Mouse (Mus musculus): Measurements from ENCODE around the gene Ube2l3. TPM values are rescaled to one million over a fixed set of nuclear protein-coding genes. Genes with fewer than 3 reads are reported as not detected.
A peak's percentile ranks its signal among the peaks of the same experiment; 100 is the strongest.

The Ube2l3 gene
- polyA plus RNA-seq, 1 experiment = 173 TPM

DNA sequence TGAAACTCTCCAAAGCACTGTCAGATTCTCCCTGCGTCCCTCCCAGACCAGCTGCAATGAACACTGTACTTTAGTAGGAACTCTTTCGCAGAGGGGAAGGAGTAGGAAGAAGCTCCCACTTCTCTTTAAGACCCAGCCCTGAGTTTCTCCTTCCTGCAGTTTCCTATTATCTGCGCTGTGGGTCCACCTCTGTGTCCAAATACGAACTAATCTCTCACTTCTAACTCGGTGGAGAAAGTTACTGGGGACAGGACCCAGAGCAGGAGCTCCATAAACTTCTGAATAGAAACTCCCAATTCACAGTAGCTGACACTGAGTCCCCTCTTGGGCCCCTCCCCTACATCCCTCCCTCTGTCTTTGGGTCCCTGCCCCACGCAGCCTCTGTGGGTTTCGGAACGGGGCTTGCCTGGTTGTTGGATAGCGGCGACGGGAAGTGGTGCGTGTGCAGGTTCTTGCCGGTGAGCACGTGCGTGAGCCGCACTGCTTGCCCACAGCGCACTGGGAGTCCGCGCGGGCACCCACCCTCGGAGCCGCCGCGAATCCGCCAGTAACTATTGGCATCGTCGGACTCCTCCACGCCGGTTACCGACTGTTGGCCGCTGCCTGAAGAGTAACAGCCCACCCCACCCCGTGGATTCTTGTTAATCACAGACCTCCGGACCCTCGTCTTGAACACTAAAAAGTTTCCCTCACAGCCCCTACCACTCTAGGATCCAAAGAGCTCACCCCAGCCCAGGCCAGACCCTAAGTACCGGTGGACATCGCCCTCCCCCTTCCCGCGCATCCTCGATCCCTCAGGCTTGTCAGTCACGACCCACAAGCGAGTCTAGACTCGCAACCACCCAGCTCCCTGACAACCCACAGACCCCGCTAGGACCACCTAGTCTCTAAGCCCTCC is 71.0 kb downstream of the Ube2l3 start:
- no peak for TF ChIP-seq CTCF (IDR thresholded peaks at IDR 0.05; ENCODE audit: borderline replicate concordance, insufficient read depth, low read length)
- no peak for TF ChIP-seq POLR2A (IDR thresholded peaks at IDR 0.05; ENCODE audit: low read depth, low read length)
- Histone ChIP-seq H3K4me3 (ENCODE audit: insufficient read depth, low read length) (peak overlapping the region; percentile 86), H3K27ac (ENCODE audit: insufficient read depth, low read length) (no peak overlapping the region), H3K4me1 (ENCODE audit: control insufficient read depth, insufficient read depth, low read length) (peaks cover 4% of the 10 kb centered on the region; the same call in 1 of the 2 replicates)

DNA sequence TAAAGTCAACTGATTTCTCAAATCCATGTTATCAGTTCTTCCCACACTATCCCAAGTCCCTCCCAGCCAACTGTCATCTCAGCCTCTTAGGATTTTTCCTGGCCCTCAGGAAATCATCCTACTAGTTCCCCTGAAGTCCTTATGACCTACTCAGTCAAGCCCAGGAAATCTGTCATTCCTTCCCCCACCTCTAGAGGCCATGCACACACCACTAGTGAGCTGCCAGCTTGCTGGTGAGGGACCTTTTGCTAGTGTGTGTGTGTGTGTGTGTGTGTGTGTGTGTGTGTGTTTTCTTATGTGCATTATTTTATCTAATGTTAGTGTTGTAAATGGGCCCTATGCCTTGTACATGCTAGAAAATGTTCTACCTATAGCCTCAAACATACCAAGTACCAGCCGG is 75.2 kb downstream of the Ube2l3 start:
- no peak overlapping the region for H3K27ac ChIP-seq (ENCODE audit: insufficient read depth, low read length)
- H3K4me3 ChIP-seq (ENCODE audit: insufficient read depth, low read length) = no peak overlapping the region
- H3K4me1 ChIP-seq (ENCODE audit: control insufficient read depth, insufficient read depth, low read length) = peaks cover 4% of the 10 kb centered on the region; the same call in 1 of the 2 replicates
- TF ChIP-seq POLR2A (IDR thresholded peaks at IDR 0.05; ENCODE audit: low read depth, low read length) (no peak), CTCF (IDR thresholded peaks at IDR 0.05; ENCODE audit: borderline replicate concordance, insufficient read depth, low read length) (peak; percentile 76; the same call in 1 of the 2 replicates)

DNA sequence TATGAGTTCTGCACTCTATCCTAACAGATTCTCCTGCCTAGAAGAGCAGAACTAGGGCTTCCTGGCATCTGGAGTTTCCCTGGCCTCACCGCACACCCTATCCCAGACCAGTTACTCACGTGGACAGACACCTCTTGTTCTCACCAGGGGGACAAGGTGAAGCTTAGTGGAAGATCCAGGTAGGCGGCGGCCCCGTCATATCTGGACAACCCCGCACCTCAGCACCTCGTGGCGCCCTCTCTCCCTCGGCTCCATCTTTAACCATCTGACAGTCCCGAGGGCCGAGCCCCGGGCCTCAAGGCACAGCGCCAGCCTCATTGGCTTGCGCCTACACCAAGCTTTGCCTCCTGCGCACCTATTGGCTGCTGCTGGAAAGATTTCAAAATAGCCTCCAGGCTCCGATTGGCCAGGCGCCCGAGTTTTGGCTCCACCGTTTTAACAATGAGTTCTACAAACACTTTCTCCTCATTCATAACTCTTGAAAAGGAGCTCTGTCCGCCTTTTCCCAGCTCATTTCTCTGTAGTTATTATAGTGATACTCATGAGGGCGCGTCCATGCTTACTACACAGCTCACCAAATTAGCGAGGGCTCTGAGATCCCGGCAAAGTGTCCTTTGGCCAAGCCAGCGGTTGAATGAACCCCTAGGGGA is 77.5 kb downstream of the Ube2l3 start, which contains the start of gene 2610318N02Rik:
2610318N02Rik (minus strand) TSS at position 297 of the 650 bp plus-strand sequence.
- H3K4me3 ChIP-seq (ENCODE audit: insufficient read depth, low read length) = peak within 1 kb of the TSS; percentile 50
- H3K27ac ChIP-seq (ENCODE audit: insufficient read depth, low read length) = no peak within 1 kb of the TSS
- TF ChIP-seq CTCF (IDR thresholded peaks at IDR 0.05; ENCODE audit: borderline replicate concordance, insufficient read depth, low read length) = no peak
- TF ChIP-seq POLR2A (IDR thresholded peaks at IDR 0.05; ENCODE audit: low read depth, low read length) = peak; percentile 63
- no peaks in the 10 kb centered on the region for H3K4me1 ChIP-seq (ENCODE audit: control insufficient read depth, insufficient read depth, low read length)

DNA sequence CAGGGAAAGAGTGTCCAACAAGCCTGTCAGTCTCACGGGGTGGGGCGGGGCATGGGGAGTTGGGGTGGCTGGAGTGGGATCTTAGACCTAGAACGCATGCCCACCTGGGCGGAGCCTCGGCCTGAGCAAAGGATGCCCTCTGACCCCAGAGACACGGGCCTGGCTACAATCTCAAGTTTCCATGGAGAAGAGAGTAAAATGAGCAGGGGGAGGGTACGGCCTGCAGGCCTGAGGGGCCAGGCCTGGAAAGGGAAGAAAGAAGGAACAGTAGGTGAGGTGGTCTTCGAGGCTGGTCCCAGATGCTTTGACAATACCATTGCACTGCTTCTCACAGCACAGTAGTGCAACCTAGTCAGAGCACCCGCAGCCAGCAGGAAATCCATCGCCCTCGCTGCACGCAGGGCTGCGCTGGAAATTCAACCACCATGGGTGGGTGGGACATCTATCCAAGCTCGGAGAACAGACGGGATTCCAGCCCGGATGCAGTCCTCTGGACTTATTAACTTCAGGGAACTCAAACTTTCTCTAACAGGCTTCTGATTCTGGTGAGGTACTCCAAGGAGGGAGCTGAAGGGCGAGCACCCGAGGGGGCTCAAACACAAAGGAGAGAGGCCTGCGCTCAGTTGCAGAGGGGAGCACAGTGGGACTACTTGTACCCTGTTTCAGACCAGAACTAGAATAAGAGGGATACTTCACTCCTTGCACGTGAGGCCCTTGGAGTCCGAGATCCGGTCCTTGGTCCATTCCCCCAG is 78.2 kb downstream of the Ube2l3 start:
- Histone ChIP-seq H3K27ac (ENCODE audit: insufficient read depth, low read length) (no peak overlapping the region), H3K4me1 (ENCODE audit: control insufficient read depth, insufficient read depth, low read length) (no peaks in the 10 kb centered on the region), H3K4me3 (ENCODE audit: insufficient read depth, low read length) (peak overlapping the region; percentile 50)
- TF ChIP-seq POLR2A (IDR thresholded peaks at IDR 0.05; ENCODE audit: low read depth, low read length) = no peak
- TF ChIP-seq CTCF (IDR thresholded peaks at IDR 0.05; ENCODE audit: borderline replicate concordance, insufficient read depth, low read length) = no peak

DNA sequence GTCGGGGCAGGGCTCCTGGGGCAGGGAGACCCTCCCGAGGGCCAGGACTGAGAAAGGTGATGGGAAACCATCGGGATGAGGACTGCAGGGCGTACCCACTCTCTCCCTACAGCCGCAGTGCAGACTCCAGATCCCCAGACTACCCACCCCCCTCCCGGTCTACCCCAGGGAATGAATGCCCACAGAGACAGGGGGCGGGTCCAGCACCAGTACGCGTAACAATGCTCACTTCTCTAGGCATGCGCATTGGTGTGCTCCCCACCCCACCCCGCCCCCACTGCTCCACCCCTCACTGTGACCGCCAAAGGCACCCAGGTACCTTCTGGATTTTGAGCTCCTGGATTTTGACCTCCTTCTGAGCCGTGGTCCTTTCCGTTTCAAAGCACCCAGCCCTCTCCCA is 80.9 kb downstream of the Ube2l3 start:
- Histone ChIP-seq H3K27ac (ENCODE audit: insufficient read depth, low read length) (no peak overlapping the region), H3K4me1 (ENCODE audit: control insufficient read depth, insufficient read depth, low read length) (no peaks in the 10 kb centered on the region), H3K4me3 (ENCODE audit: insufficient read depth, low read length) (no peak overlapping the region)
- TF ChIP-seq POLR2A (IDR thresholded peaks at IDR 0.05; ENCODE audit: low read depth, low read length) = no peak
- TF ChIP-seq CTCF (IDR thresholded peaks at IDR 0.05; ENCODE audit: borderline replicate concordance, insufficient read depth, low read length) = no peak

DNA sequence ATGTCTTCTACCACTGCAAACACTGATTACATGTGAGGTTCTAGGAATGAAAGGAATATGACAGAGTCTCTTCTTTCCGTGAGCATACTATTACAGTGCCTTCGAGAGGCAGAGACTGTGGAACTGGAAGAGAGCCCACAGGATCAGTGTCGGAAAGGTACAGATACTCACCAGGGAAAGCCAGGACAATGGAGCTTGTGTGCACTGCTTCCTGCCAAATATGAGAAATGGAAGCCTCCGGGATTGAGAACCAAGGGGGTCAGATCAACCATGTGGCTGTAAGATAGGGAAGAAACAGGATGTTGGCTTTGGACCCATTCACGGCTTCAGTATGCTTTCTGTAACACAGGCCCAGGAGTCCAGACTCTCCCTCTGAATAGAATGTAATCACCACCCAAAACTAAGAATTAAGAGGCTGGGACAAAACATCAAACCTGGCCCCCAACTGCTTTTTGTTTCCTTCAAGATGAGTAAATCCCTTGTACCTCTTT is 85.1 kb downstream of the Ube2l3 start:
- no peak for TF ChIP-seq POLR2A (IDR thresholded peaks at IDR 0.05; ENCODE audit: low read depth, low read length)
- TF ChIP-seq CTCF (IDR thresholded peaks at IDR 0.05; ENCODE audit: borderline replicate concordance, insufficient read depth, low read length) = no peak
- no peak overlapping the region for H3K4me3 ChIP-seq (ENCODE audit: insufficient read depth, low read length)
- no peak overlapping the region for H3K27ac ChIP-seq (ENCODE audit: insufficient read depth, low read length)
- no peaks in the 10 kb centered on the region for H3K4me1 ChIP-seq (ENCODE audit: control insufficient read depth, insufficient read depth, low read length)

DNA sequence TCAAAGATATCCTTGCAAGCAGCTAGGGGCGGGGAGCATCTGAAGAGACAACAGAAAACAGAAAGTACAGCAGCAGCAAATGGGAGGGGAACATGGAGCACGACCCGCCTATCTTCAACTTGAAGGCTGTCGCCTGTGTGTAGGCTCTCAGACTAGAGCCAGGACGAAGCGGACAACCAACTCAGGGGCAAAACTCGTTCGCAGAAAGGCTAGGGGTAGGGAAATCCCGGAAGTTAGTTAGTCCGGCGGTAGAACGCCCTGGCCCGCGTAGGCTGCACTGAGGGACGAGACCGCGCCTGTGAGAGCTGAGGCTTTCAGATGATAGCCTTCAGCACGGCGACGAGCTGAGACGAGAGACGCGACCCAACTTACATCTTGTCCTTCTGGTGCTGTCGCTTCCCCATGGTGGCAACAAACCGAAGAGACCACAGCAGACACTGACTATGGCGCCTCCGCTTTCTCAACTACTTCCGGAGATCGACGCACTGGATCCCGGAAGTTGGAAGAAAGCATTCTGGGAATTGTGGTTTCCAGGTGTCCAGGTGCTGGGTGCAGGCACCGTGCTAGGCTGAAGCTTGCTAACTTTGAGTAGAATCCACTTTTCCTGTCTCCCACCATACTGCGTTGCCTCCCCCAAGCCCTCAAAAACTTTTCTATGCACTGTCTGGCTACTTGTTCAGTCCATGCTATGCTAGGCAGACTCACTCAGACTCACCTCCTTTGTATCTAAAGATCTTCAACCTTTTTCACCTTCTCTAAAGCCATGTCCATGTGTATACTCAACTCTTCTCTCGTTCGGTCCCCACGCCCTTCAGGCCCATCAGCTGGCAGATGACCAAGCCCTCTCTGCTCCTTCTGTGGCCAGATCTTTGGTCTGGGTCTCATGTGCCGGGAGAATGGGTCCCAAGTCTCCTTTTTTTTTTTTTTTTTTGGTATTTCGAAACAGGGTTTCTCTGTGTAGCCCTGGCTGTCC is 91.4 kb downstream of the Ube2l3 start, which contains the start of gene Ppil2:
Ppil2 (minus strand) TSS at position 487 of the 973 bp plus-strand sequence.
- peak within 1 kb of the TSS; percentile 91 for H3K4me3 ChIP-seq (ENCODE audit: insufficient read depth, low read length)
- no peak for TF ChIP-seq CTCF (IDR thresholded peaks at IDR 0.05; ENCODE audit: borderline replicate concordance, insufficient read depth, low read length)
- peak; percentile 91 for TF ChIP-seq POLR2A (IDR thresholded peaks at IDR 0.05; ENCODE audit: low read depth, low read length)
- peaks cover 6% of the 10 kb centered on the region; the same call in 1 of the 2 replicates for H3K4me1 ChIP-seq (ENCODE audit: control insufficient read depth, insufficient read depth, low read length)
- no peak within 1 kb of the TSS for H3K27ac ChIP-seq (ENCODE audit: insufficient read depth, low read length)

DNA sequence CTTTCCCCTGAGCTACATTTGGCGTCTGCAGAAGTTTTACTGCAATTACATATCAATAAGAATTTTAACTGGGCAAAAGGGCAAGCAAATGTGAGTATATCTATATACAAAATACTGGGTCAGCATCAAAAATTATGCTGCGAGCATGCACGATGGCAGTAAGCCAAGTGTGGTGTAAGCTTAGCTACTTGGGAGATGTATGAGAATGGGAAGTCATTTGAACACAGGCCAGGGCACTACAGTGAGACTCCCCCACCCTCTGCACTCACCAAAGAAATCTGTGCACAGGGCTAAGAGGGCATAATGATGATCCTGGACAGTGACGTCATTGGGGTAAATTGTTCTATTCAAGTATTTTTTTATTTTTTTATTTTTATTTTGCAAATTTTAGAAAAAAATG is 97.8 kb downstream of the Ube2l3 start:
- H3K27ac ChIP-seq (ENCODE audit: insufficient read depth, low read length) = no peak overlapping the region
- no peak overlapping the region for H3K4me3 ChIP-seq (ENCODE audit: insufficient read depth, low read length)
- H3K4me1 ChIP-seq (ENCODE audit: control insufficient read depth, insufficient read depth, low read length) = peaks cover 2% of the 10 kb centered on the region; the same call in 1 of the 2 replicates
- no peak for TF ChIP-seq CTCF (IDR thresholded peaks at IDR 0.05; ENCODE audit: borderline replicate concordance, insufficient read depth, low read length)
- no peak for TF ChIP-seq POLR2A (IDR thresholded peaks at IDR 0.05; ENCODE audit: low read depth, low read length)

Measured in embryonic fibroblast, embryonic 13.5 days (primary cell).